Mouse (Mus musculus) lung, postnatal 0 days (tissue): ENCODE data around the gene Tbx4. TPM values are rescaled to one million over a fixed set of nuclear protein-coding genes. Genes with fewer than 3 reads are reported as not detected.

Experiments used
- ATAC-seq: fragments of 200-750 bp; cut with Nextera tagmentation; 2 replicates; pipeline ENCODE4 v1.8.0; 2017; ENCODE audit warnings: moderate library complexity
- DNase-seq: peaks from one replicate; pipeline ENCODE4 v3.0.0-alpha.2; 2016; ENCODE audit warnings: low spot score
- H3K27ac ChIP-seq: fragments of 300-500 bp; sonication (generic); 2 replicates; pipeline ENCODE4 v1.5.1; 2014; ENCODE audit warnings: antibody characterized with exemption, mild to moderate bottlenecking, low read length, mixed read lengths
- H3K27me3 ChIP-seq: fragments of 300-500 bp; sonication (generic); replicated peaks from 2 replicates; pipeline ENCODE4 v1.6.1; 2014; ENCODE audit warnings: low read length, mixed read lengths; ENCODE audit not compliant: insufficient read depth
- H3K36me3 ChIP-seq: fragments of 300-500 bp; sonication (generic); 2 replicates; pipeline ENCODE4 v1.6.1; 2014; ENCODE audit warnings: low read length, mixed read lengths; ENCODE audit not compliant: insufficient read depth
- H3K4me1 ChIP-seq: fragments of 300-500 bp; sonication (generic); 2 replicates; pipeline ENCODE4 v1.6.1; 2014; ENCODE audit warnings: antibody characterized with exemption, low read depth, low read length, mixed read lengths; ENCODE audit not compliant: insufficient read depth
- H3K4me2 ChIP-seq: fragments of 300-500 bp; sonication (generic); replicated peaks from 2 replicates; pipeline ENCODE4 v1.6.1; 2014; ENCODE audit warnings: low read depth, mild to moderate bottlenecking, low read length, moderate library complexity, mixed read lengths
- H3K4me3 ChIP-seq: fragments of 300-500 bp; sonication (generic); 2 replicates; pipeline ENCODE4 v1.5.1; 2014; ENCODE audit warnings: low read depth, low read length
- H3K9ac ChIP-seq: fragments of 300-500 bp; sonication (generic); replicated peaks from 2 replicates; pipeline ENCODE4 v1.6.1; 2014; ENCODE audit warnings: low read depth, mild to moderate bottlenecking
- H3K9me3 ChIP-seq: fragments of 300-500 bp; sonication (generic); 2 replicates; pipeline ENCODE4 v1.6.1; 2016; ENCODE audit warnings: low read length, mixed read lengths
- CTCF ChIP-seq: IDR thresholded peaks from 2 replicates; pipeline ENCODE4 v1.5.1; 2016; ENCODE audit warnings: antibody characterized with exemption, mild to moderate bottlenecking
- EP300 ChIP-seq: IDR thresholded peaks from 2 replicates; pipeline ENCODE4 v1.6.1; 2016; ENCODE audit warnings: antibody characterized with exemption, mild to moderate bottlenecking, control low read depth
- WGBS: fragments of 180-500 bp; shearing (Covaris S2); extraction: QIAGEN DNeasy Blood & Tissue Kit; methylation state at CpG from one replicate; pipeline ENCODE4 v1.1.7; 2014; 5-methylcytosine and 5-hydroxymethylcytosine counted together
- polyA plus RNA-seq: library from polyadenylated mRNA; unstranded; fragments of >200 nt; fragmentation: Nextera tagmentation; extraction: Ambion mirVana; gene quantifications from 2 replicates; pipeline ENCODE4 v1.2.1, GENCODE M21; 2015

Gene Tbx4
- polyA plus RNA-seq, 1 experiment from 2014 or later = 48.5 TPM

- TF ChIP-seq EP300 (no peak), CTCF (no peak)
- Histone ChIP-seq H3K4me3 (no peak overlapping the region), H3K27ac (no peak overlapping the region), H3K4me1 (no peaks in the 10 kb centered on the region), H3K27me3 (no peaks in the 10 kb centered on the region), H3K36me3 (no peaks in the 10 kb centered on the region), H3K4me2 (no peak overlapping the region), H3K9me3 (no peaks in the 10 kb centered on the region), H3K9ac (no peak overlapping the region)
- DNase-seq = no peak
- no peak for ATAC-seq
- WGBS = 57% methylated on average over 7 of the region's 7 CpGs
Measured at GRCm38 (mm10) chr11:85913506-85913905, 27.3 kb downstream of the Tbx4 start.

GRCm38 (mm10) chr11:85917091-85917992 is 31.1 kb downstream of the Tbx4 start:
- TF ChIP-seq CTCF (no peak), EP300 (no peak)
- no peak overlapping the region for H3K9ac ChIP-seq
- peak; percentile 31 for ATAC-seq
- no peaks in the 10 kb centered on the region for H3K9me3 ChIP-seq
- DNase-seq = peak; percentile 44
- no peak overlapping the region for H3K27ac ChIP-seq
- H3K4me1 ChIP-seq = no peaks in the 10 kb centered on the region
- H3K27me3 ChIP-seq = no peaks in the 10 kb centered on the region
- H3K4me3 ChIP-seq = no peak overlapping the region
- H3K4me2 ChIP-seq = no peak overlapping the region
- H3K36me3 ChIP-seq = no peaks in the 10 kb centered on the region
- WGBS = 31% methylated on average over 12 of the region's 12 CpGs

- Histone ChIP-seq H3K27me3 (no peaks in the 10 kb centered on the region), H3K4me1 (no peaks in the 10 kb centered on the region), H3K4me3 (no peak overlapping the region), H3K4me2 (no peak overlapping the region), H3K9ac (no peak overlapping the region), H3K36me3 (no peaks in the 10 kb centered on the region), H3K27ac (no peak overlapping the region), H3K9me3 (no peaks in the 10 kb centered on the region)
- 21% methylated on average over 11 of the region's 11 CpGs for WGBS
- TF ChIP-seq CTCF = no peak
- TF ChIP-seq EP300 = no peak
- DNase-seq (peak; percentile 43), ATAC-seq (peak; percentile 55)
Measured at GRCm38 (mm10) chr11:85917993-85918325, 31.7 kb downstream of the Tbx4 start.

- Histone ChIP-seq H3K27ac (no peak overlapping the region), H3K4me3 (no peak overlapping the region), H3K9ac (no peak overlapping the region), H3K27me3 (no peaks in the 10 kb centered on the region), H3K4me1 (no peaks in the 10 kb centered on the region), H3K4me2 (no peak overlapping the region), H3K9me3 (no peaks in the 10 kb centered on the region), H3K36me3 (no peaks in the 10 kb centered on the region)
- no peak for ATAC-seq
- no peak for TF ChIP-seq EP300
- WGBS = 57% methylated on average over 10 of the region's 10 CpGs
- no peak for DNase-seq
Measured at GRCm38 (mm10) chr11:85918388-85918940, 32.2 kb downstream of the Tbx4 start.

GRCm38 (mm10) chr11:85925294-85925743 is 39.1 kb downstream of the Tbx4 start:
- no peaks in the 10 kb centered on the region for H3K9me3 ChIP-seq
- 0 out of 2 replicates have a peak, but pooled peaks cover 7% of the 10 kb centered on the region for H3K4me1 ChIP-seq
- no peak overlapping the region for H3K27ac ChIP-seq
- H3K4me2 ChIP-seq = peak overlapping the region; percentile 37
- 13% methylated on average over 19 of the region's 19 CpGs for WGBS
- no peaks in the 10 kb centered on the region; the same call in 1 of the 2 replicates for H3K27me3 ChIP-seq
- ATAC-seq (peak; percentile 56), DNase-seq (peak; percentile 42)
- no peaks in the 10 kb centered on the region for H3K36me3 ChIP-seq
- H3K4me3 ChIP-seq = peak overlapping the region; percentile 18
- H3K9ac ChIP-seq = no peak overlapping the region
- TF ChIP-seq EP300 (no peak), CTCF (no peak)

GRCm38 (mm10) chr11:85926287-85926764 is 40.1 kb downstream of the Tbx4 start:
- 25% methylated on average over 16 of the region's 16 CpGs for WGBS
- no peaks in the 10 kb centered on the region for H3K9me3 ChIP-seq
- no peaks in the 10 kb centered on the region; the same call in 1 of the 2 replicates for H3K27me3 ChIP-seq
- no peak for TF ChIP-seq EP300
- TF ChIP-seq CTCF = no peak
- H3K4me1 ChIP-seq = 0 out of 2 replicates have a peak, but pooled peaks cover 7% of the 10 kb centered on the region
- DNase-seq (no peak), ATAC-seq (no peak)
- no peak overlapping the region for H3K9ac ChIP-seq
- H3K27ac ChIP-seq = no peak overlapping the region
- no peaks in the 10 kb centered on the region for H3K36me3 ChIP-seq
- peak overlapping the region; percentile 34 for H3K4me2 ChIP-seq
- no peak overlapping the region; the same call in 1 of the 2 replicates for H3K4me3 ChIP-seq
